Mouse (Mus musculus): ENCODE results near the gene 4930412O13Rik. TPM values are rescaled to one million over a fixed set of nuclear protein-coding genes. Genes with fewer than 3 reads are reported as not detected.
A peak's percentile ranks its signal among the peaks of the same experiment; 100 is the strongest.

4930412O13Rik gene
- total and polyA plus RNA-seq, 3 experiments, result not detected

GRCm38 (mm10) chr2:9878564-9879081 is 2.4 kb upstream of the 4930412O13Rik start:
- Histone ChIP-seq H3K4me3 (replicated peaks in 1 of 3; ENCODE audit: low read depth in 2 of 3, low read length in 2 of 3, poor library complexity in 1 of 3) (peak overlapping the region; percentile 52 to 69 (median 60)), H3K9ac (ENCODE audit: insufficient read depth, low read depth) (peak overlapping the region; percentile 84)
- dilution Hi-C loops (cut with MboI; ENCODE audit: extremely low pct_ligation_motif_present, extremely low pct_unique_long_range_greater_than_20kb, low sequenced_read_pairs), result no loop called here

GRCm38 (mm10) chr2:9879092-9879491 is 2.0 kb upstream of the 4930412O13Rik start:
- H3K4me2 ChIP-seq (ENCODE audit: insufficient read depth, low read depth, poor library complexity, severe bottlenecking), result peak overlapping the region; percentile 80
- peak overlapping the region; percentile 52 to 69 (median 60) for H3K4me3 ChIP-seq (replicated peaks in 1 of 3; ENCODE audit: low read depth in 2 of 3, low read length in 2 of 3, poor library complexity in 1 of 3)
- no peaks in the 10 kb centered on the region for H3K79me2 ChIP-seq (replicated peaks; ENCODE audit: control insufficient read depth, extremely low read depth, insufficient read depth, poor library complexity, severe bottlenecking)
- peaks cover 0 to 3% of the 10 kb centered on the region in 2 experiments for H3K36me3 ChIP-seq (replicated peaks in 1 of 2; ENCODE audit: control insufficient read depth in 1 of 2, insufficient read depth in 1 of 2, low read length in 1 of 2)
- 0 out of 4 replicates have a peak, but pooled peaks cover 0 to 2% of the 10 kb centered on the region in 2 experiments for H3K4me1 ChIP-seq (ENCODE audit: control insufficient read depth in 1 of 2, insufficient read depth in 2 of 2)
- peak overlapping the region; percentile 27; the same call in 1 of the 2 replicates for H3K27ac ChIP-seq (ENCODE audit: insufficient read depth, low read depth)
- dilution Hi-C loops (cut with MboI; ENCODE audit: extremely low pct_ligation_motif_present, extremely low pct_unique_long_range_greater_than_20kb, low sequenced_read_pairs) (no loop called here), in situ Hi-C loops (cut with MboI; ENCODE audit: low pct_ligation_motif_present, low pct_unique_long_range_greater_than_20kb, low sequenced_read_pairs) (loop anchor here (25.0 kb wide), 1 partner anchor 417 kb away; no protein-coding TSS in a partner anchor)
- peak overlapping the region; percentile 84 for H3K9ac ChIP-seq (ENCODE audit: insufficient read depth, low read depth)
- no peaks in the 10 kb centered on the region for H3K27me3 ChIP-seq (replicated peaks)
- DNase-seq (ENCODE audit: extremely low read depth), result no peak
- TF ChIP-seq SIN3A (IDR thresholded peaks at IDR 0.05; ENCODE audit: low read length) (peak; percentile 30; the same call in 1 of the 2 replicates), SMC3 (IDR thresholded peaks at IDR 0.05; ENCODE audit: low read depth, low read length) (no peak)
- H3K9me3 ChIP-seq (replicated peaks; ENCODE audit: low read length), result peaks cover 3% of the 10 kb centered on the region

More at GRCm38 (mm10) chr2:9878564-9879081, 2.4 kb upstream of the 4930412O13Rik start:
- H3K4me2 ChIP-seq (ENCODE audit: insufficient read depth, low read depth, poor library complexity, severe bottlenecking), result peak overlapping the region; percentile 80
- no peaks in the 10 kb centered on the region for H3K79me2 ChIP-seq (replicated peaks; ENCODE audit: control insufficient read depth, extremely low read depth, insufficient read depth, poor library complexity, severe bottlenecking)
- peaks cover 3% of the 10 kb centered on the region for H3K9me3 ChIP-seq (replicated peaks; ENCODE audit: low read length)
- TF ChIP-seq UBTF (IDR thresholded peaks at IDR 0.05; ENCODE audit: low read depth, low read length) (peak; percentile 40; the same call in 1 of the 2 replicates), MAZ (IDR thresholded peaks at IDR 0.05; ENCODE audit: low read depth, low read length) (0 out of 2 replicates have a peak, but pooled peaks have one; percentile 42), SIN3A (IDR thresholded peaks at IDR 0.05; ENCODE audit: low read length) (peak; percentile 49), RAD21 (IDR thresholded peaks at IDR 0.05; ENCODE audit: low read depth, low read length) (no peak), IRF4 (IDR thresholded peaks at IDR 0.05; ENCODE audit: low read depth, low read length) (0 out of 2 replicates have a peak, but pooled peaks have one; percentile 9), MXI1 (IDR thresholded peaks at IDR 0.05; ENCODE audit: low read depth, low read length) (peak; percentile 70), MAX (IDR thresholded peaks at IDR 0.05; ENCODE audit: low read length) (peak; percentile 35; the same call in 1 of the 2 replicates), CHD2 (IDR thresholded peaks at IDR 0.05; ENCODE audit: low read length) (0 out of 2 replicates have a peak, but pooled peaks have one; percentile 11), ZC3H11A (IDR thresholded peaks at IDR 0.05; ENCODE audit: low read depth, low read length) (no peak)
- no peaks in the 10 kb centered on the region for H3K27me3 ChIP-seq (replicated peaks)
- peak; percentile 69 for DNase-seq (ENCODE audit: extremely low read depth)
- H3K36me3 ChIP-seq (replicated peaks in 1 of 2; ENCODE audit: control insufficient read depth in 1 of 2, insufficient read depth in 1 of 2, low read length in 1 of 2), result peaks cover 0 to 3% of the 10 kb centered on the region in 2 experiments
- 0 out of 4 replicates have a peak, but pooled peaks cover 0 to 2% of the 10 kb centered on the region in 2 experiments for H3K4me1 ChIP-seq (ENCODE audit: control insufficient read depth in 1 of 2, insufficient read depth in 2 of 2)
- no peak overlapping the region for H3K27ac ChIP-seq (ENCODE audit: insufficient read depth, low read depth)
- in situ Hi-C loops (cut with MboI; ENCODE audit: low pct_ligation_motif_present, low pct_unique_long_range_greater_than_20kb, low sequenced_read_pairs), result loop anchor here (25.0 kb wide), 1 partner anchor 416 kb away; no protein-coding TSS in a partner anchor

- peak overlapping the region; percentile 84; the same call in 1 of the 2 replicates for H3K9ac ChIP-seq (ENCODE audit: insufficient read depth, low read depth)
- in situ Hi-C loops (cut with MboI; ENCODE audit: low pct_ligation_motif_present, low pct_unique_long_range_greater_than_20kb, low sequenced_read_pairs) (loop anchor here (25.0 kb wide), 1 partner anchor 417 kb away; no protein-coding TSS in a partner anchor), dilution Hi-C loops (cut with MboI; ENCODE audit: extremely low pct_ligation_motif_present, extremely low pct_unique_long_range_greater_than_20kb, low sequenced_read_pairs) (no loop called here)
- H3K27me3 ChIP-seq (replicated peaks), result no peaks in the 10 kb centered on the region
- H3K79me2 ChIP-seq (replicated peaks; ENCODE audit: control insufficient read depth, extremely low read depth, insufficient read depth, poor library complexity, severe bottlenecking), result no peaks in the 10 kb centered on the region
- H3K4me1 ChIP-seq (ENCODE audit: control insufficient read depth in 1 of 2, insufficient read depth in 2 of 2), result 0 out of 4 replicates have a peak, but pooled peaks cover 0 to 2% of the 10 kb centered on the region in 2 experiments
- H3K27ac ChIP-seq (ENCODE audit: insufficient read depth, low read depth), result 0 out of 2 replicates have a peak overlapping the region, but pooled peaks have one; percentile 27
- peaks cover 3% of the 10 kb centered on the region for H3K9me3 ChIP-seq (replicated peaks; ENCODE audit: low read length)
- H3K36me3 ChIP-seq (replicated peaks in 1 of 2; ENCODE audit: control insufficient read depth in 1 of 2, insufficient read depth in 1 of 2, low read length in 1 of 2), result no peaks in the 10 kb centered on the region
- H3K4me2 ChIP-seq (ENCODE audit: insufficient read depth, low read depth, poor library complexity, severe bottlenecking), result peak overlapping the region; percentile 83
- peak; percentile 96 for DNase-seq (ENCODE audit: extremely low read depth)
- peak overlapping the region; percentile 52 to 69 (median 60) for H3K4me3 ChIP-seq (replicated peaks in 1 of 3; ENCODE audit: low read depth in 2 of 3, low read length in 2 of 3, poor library complexity in 1 of 3)
- TF ChIP-seq EP300 (IDR thresholded peaks at IDR 0.05; ENCODE audit: low read length) (no peak), GABPA (IDR thresholded peaks at IDR 0.05; ENCODE audit: insufficient replicate concordance, low read depth, low read length) (no peak), HCFC1 (IDR thresholded peaks at IDR 0.05; ENCODE audit: low read depth, low read length) (peak; percentile 49; the same call in 1 of the 2 replicates), IRF4 (IDR thresholded peaks at IDR 0.05; ENCODE audit: low read depth, low read length) (0 out of 2 replicates have a peak, but pooled peaks have one; percentile 34), CHD2 (IDR thresholded peaks at IDR 0.05; ENCODE audit: low read length) (no peak), NELFE (IDR thresholded peaks at IDR 0.05; ENCODE audit: low read depth, low read length) (peak; percentile 47; the same call in 1 of the 2 replicates), RCOR1 (conservative IDR thresholded peaks at IDR 0.05; ENCODE audit: low read depth, low read length) (no peak), NRF1 (IDR thresholded peaks at IDR 0.05; ENCODE audit: low read depth, low read length) (no peak), MXI1 (IDR thresholded peaks at IDR 0.05; ENCODE audit: low read depth, low read length) (no peak), KAT2A (IDR thresholded peaks at IDR 0.05; ENCODE audit: insufficient replicate concordance, low read length) (no peak), JUN (IDR thresholded peaks at IDR 0.05; ENCODE audit: insufficient read depth, low read depth, low read length) (no peak), TCF12 (IDR thresholded peaks at IDR 0.05; ENCODE audit: low read depth, low read length) (0 out of 2 replicates have a peak, but pooled peaks have one; percentile 40), POLR2A (IDR thresholded peaks at IDR 0.05; ENCODE audit: low read depth, low read length) (no peak; the same call in 1 of the 2 replicates), ZMIZ1 (IDR thresholded peaks at IDR 0.05; ENCODE audit: low read depth, low read length) (no peak), UBTF (IDR thresholded peaks at IDR 0.05; ENCODE audit: low read depth, low read length) (no peak), MAX (IDR thresholded peaks at IDR 0.05; ENCODE audit: low read length) (no peak; the same call in 1 of the 2 replicates), TBP (conservative IDR thresholded peaks at IDR 0.05; ENCODE audit: low read depth, low read length) (0 out of 2 replicates have a peak, but pooled peaks have one; percentile 55)
These were observed 1.6 kb upstream of the 4930412O13Rik start for GRCm38 (mm10) chr2:9879493-9879892.
